Mouse (Mus musculus) bone marrow, adult 2 months (tissue): Measurements from ENCODE around the gene Scgb3a1.

Source experiments
- CTCF ChIP-seq: fragments of 200-500 bp; IDR thresholded peaks from 2 replicates; pipeline ENCODE4 v1.5.1; 2011; ENCODE audit warnings: low read length, control low read depth; ENCODE audit not compliant: control insufficient read depth, insufficient read depth
- POLR2A ChIP-seq: fragments of 200-500 bp; IDR thresholded peaks from 2 replicates; pipeline ENCODE4 v1.6.1; 2011; ENCODE audit warnings: low read depth, mild to moderate bottlenecking, control low read depth, low read length, borderline replicate concordance; ENCODE audit not compliant: control insufficient read depth

GRCm38 (mm10) chr11:49663310-49663709 is at the start of gene Scgb3a1:
- TF ChIP-seq CTCF = no peak
- no peak for TF ChIP-seq POLR2A
